Mouse (Mus musculus): ENCODE data around the gene Car5a.

GRCm38 (mm10) chr8:121881921-121882320 is 62.8 kb downstream of the Car5a start:
- TF ChIP-seq CTCF (IDR thresholded peaks at IDR 0.05; ENCODE audit: low read depth) (no peak), EP300 (IDR thresholded peaks at IDR 0.05; ENCODE audit: low read depth) (no peak)
